Mouse (Mus musculus): Measurements from ENCODE around the gene Ablim1. TPM values are rescaled to one million over a fixed set of nuclear protein-coding genes. Genes with fewer than 3 reads are reported as not detected.

Ablim1 gene
- polyA plus RNA-seq, 1 experiment from 2014 or later, result 29.2 TPM

GRCm38 (mm10) chr19:57352337-57352935 is 37.7 kb upstream of the Ablim1 start:
- WGBS, result 72% methylated on average over 12 of the region's 12 CpGs
- Histone ChIP-seq H3K4me1 (ENCODE audit: control insufficient read depth, insufficient read depth, low read length) (peaks cover 11% of the 10 kb centered on the region; the same call in 1 of the 2 replicates), H3K27ac (ENCODE audit: low read length) (no peak overlapping the region), H3K27me3 (replicated peaks; ENCODE audit: control insufficient read depth, insufficient read depth, low read length) (no peaks in the 10 kb centered on the region), H3K9ac (ENCODE audit: low read depth, low read length) (no peak overlapping the region), H3K4me3 (ENCODE audit: low read length) (no peak overlapping the region), H3K4me2 (ENCODE audit: low read depth, low read length) (no peak overlapping the region), H3K36me3 (ENCODE audit: control insufficient read depth, insufficient read depth, low read length) (no peaks in the 10 kb centered on the region), H3K9me3 (ENCODE audit: control insufficient read depth, low read length) (no peaks in the 10 kb centered on the region)
- ATAC-seq, result no peak

- Histone ChIP-seq H3K36me3 (ENCODE audit: control insufficient read depth, insufficient read depth, low read length) (no peaks in the 10 kb centered on the region), H3K4me3 (ENCODE audit: low read length) (no peak overlapping the region), H3K4me1 (ENCODE audit: control insufficient read depth, insufficient read depth, low read length) (no peaks in the 10 kb centered on the region), H3K9me3 (ENCODE audit: control insufficient read depth, low read length) (no peaks in the 10 kb centered on the region), H3K27me3 (replicated peaks; ENCODE audit: control insufficient read depth, insufficient read depth, low read length) (no peaks in the 10 kb centered on the region), H3K27ac (ENCODE audit: low read length) (no peak overlapping the region), H3K9ac (ENCODE audit: low read depth, low read length) (no peak overlapping the region), H3K4me2 (ENCODE audit: low read depth, low read length) (no peak overlapping the region)
- ATAC-seq, result no peak
These were observed 34.4 kb upstream of the Ablim1 start for GRCm38 (mm10) chr19:57349096-57349495.

- Histone ChIP-seq H3K36me3 (ENCODE audit: control insufficient read depth, insufficient read depth, low read length) (no peaks in the 10 kb centered on the region), H3K4me1 (ENCODE audit: control insufficient read depth, insufficient read depth, low read length) (no peaks in the 10 kb centered on the region), H3K4me2 (ENCODE audit: low read depth, low read length) (no peak overlapping the region), H3K9ac (ENCODE audit: low read depth, low read length) (no peak overlapping the region), H3K27ac (ENCODE audit: low read length) (no peak overlapping the region), H3K9me3 (ENCODE audit: control insufficient read depth, low read length) (no peaks in the 10 kb centered on the region), H3K27me3 (replicated peaks; ENCODE audit: control insufficient read depth, insufficient read depth, low read length) (no peaks in the 10 kb centered on the region), H3K4me3 (ENCODE audit: low read length) (no peak overlapping the region)
- ATAC-seq, result no peak
- 67% methylated on average over 1 of the region's 1 CpGs for WGBS
These were observed 30.0 kb upstream of the Ablim1 start for GRCm38 (mm10) chr19:57344678-57345077.

GRCm38 (mm10) chr19:57343860-57344259 is 29.1 kb upstream of the Ablim1 start:
- Histone ChIP-seq H3K36me3 (ENCODE audit: control insufficient read depth, insufficient read depth, low read length) (no peaks in the 10 kb centered on the region), H3K27ac (ENCODE audit: low read length) (no peak overlapping the region), H3K27me3 (replicated peaks; ENCODE audit: control insufficient read depth, insufficient read depth, low read length) (no peaks in the 10 kb centered on the region), H3K4me2 (ENCODE audit: low read depth, low read length) (no peak overlapping the region), H3K9ac (ENCODE audit: low read depth, low read length) (no peak overlapping the region), H3K9me3 (ENCODE audit: control insufficient read depth, low read length) (no peaks in the 10 kb centered on the region), H3K4me1 (ENCODE audit: control insufficient read depth, insufficient read depth, low read length) (no peaks in the 10 kb centered on the region), H3K4me3 (ENCODE audit: low read length) (no peak overlapping the region)
- ATAC-seq, result no peak
- WGBS, result 70% methylated on average over 5 of the region's 5 CpGs

- WGBS, result 73% methylated on average over 8 of the region's 8 CpGs
- H3K4me1 ChIP-seq (ENCODE audit: control insufficient read depth, insufficient read depth, low read length), result no peaks in the 10 kb centered on the region
These were observed 26.4 kb upstream of the Ablim1 start for GRCm38 (mm10) chr19:57340900-57341742.

GRCm38 (mm10) chr19:57339281-57339864 is 24.7 kb upstream of the Ablim1 start:
- Histone ChIP-seq H3K4me2 (ENCODE audit: low read depth, low read length) (no peak overlapping the region), H3K36me3 (ENCODE audit: control insufficient read depth, insufficient read depth, low read length) (no peaks in the 10 kb centered on the region), H3K4me3 (ENCODE audit: low read length) (no peak overlapping the region), H3K27me3 (replicated peaks; ENCODE audit: control insufficient read depth, insufficient read depth, low read length) (no peaks in the 10 kb centered on the region), H3K4me1 (ENCODE audit: control insufficient read depth, insufficient read depth, low read length) (peaks cover 3% of the 10 kb centered on the region; the same call in 1 of the 2 replicates), H3K27ac (ENCODE audit: low read length) (no peak overlapping the region), H3K9ac (ENCODE audit: low read depth, low read length) (no peak overlapping the region), H3K9me3 (ENCODE audit: control insufficient read depth, low read length) (no peaks in the 10 kb centered on the region)
- no peak for ATAC-seq
- WGBS, result 78% methylated on average over 13 of the region's 13 CpGs

More at GRCm38 (mm10) chr19:57340900-57341742, 26.4 kb upstream of the Ablim1 start:
- Histone ChIP-seq H3K36me3 (ENCODE audit: control insufficient read depth, insufficient read depth, low read length) (no peaks in the 10 kb centered on the region), H3K4me2 (ENCODE audit: low read depth, low read length) (no peak overlapping the region), H3K9me3 (ENCODE audit: control insufficient read depth, low read length) (no peaks in the 10 kb centered on the region), H3K27me3 (replicated peaks; ENCODE audit: control insufficient read depth, insufficient read depth, low read length) (no peaks in the 10 kb centered on the region), H3K9ac (ENCODE audit: low read depth, low read length) (no peak overlapping the region), H3K27ac (ENCODE audit: low read length) (no peak overlapping the region), H3K4me3 (ENCODE audit: low read length) (no peak overlapping the region)
- ATAC-seq, result no peak

- ATAC-seq, result no peak
- H3K4me3 ChIP-seq (ENCODE audit: low read length), result no peak overlapping the region
These were observed 20.4 kb upstream of the Ablim1 start for GRCm38 (mm10) chr19:57335135-57335534.

GRCm38 (mm10) chr19:57333356-57333755 is 18.6 kb upstream of the Ablim1 start:
- WGBS, result 77% methylated on average over 4 of the region's 4 CpGs
- H3K4me1 ChIP-seq (ENCODE audit: control insufficient read depth, insufficient read depth, low read length), result peaks cover 3% of the 10 kb centered on the region; the same call in 1 of the 2 replicates

More at GRCm38 (mm10) chr19:57335135-57335534, 20.4 kb upstream of the Ablim1 start:
- no peaks in the 10 kb centered on the region for H3K36me3 ChIP-seq (ENCODE audit: control insufficient read depth, insufficient read depth, low read length)
- H3K9me3 ChIP-seq (ENCODE audit: control insufficient read depth, low read length), result no peaks in the 10 kb centered on the region
- WGBS, result 52% methylated on average over 8 of the region's 8 CpGs
- peaks cover 3% of the 10 kb centered on the region; the same call in 1 of the 2 replicates for H3K4me1 ChIP-seq (ENCODE audit: control insufficient read depth, insufficient read depth, low read length)
- no peak overlapping the region for H3K27ac ChIP-seq (ENCODE audit: low read length)
- no peak overlapping the region for H3K9ac ChIP-seq (ENCODE audit: low read depth, low read length)
- no peak overlapping the region for H3K4me2 ChIP-seq (ENCODE audit: low read depth, low read length)
- H3K27me3 ChIP-seq (replicated peaks; ENCODE audit: control insufficient read depth, insufficient read depth, low read length), result no peaks in the 10 kb centered on the region

GRCm38 (mm10) chr19:57331237-57331636 is 16.5 kb upstream of the Ablim1 start:
- H3K9me3 ChIP-seq (ENCODE audit: control insufficient read depth, low read length), result no peaks in the 10 kb centered on the region
- no peak for ATAC-seq
- H3K4me1 ChIP-seq (ENCODE audit: control insufficient read depth, insufficient read depth, low read length), result peaks cover 3% of the 10 kb centered on the region; the same call in 1 of the 2 replicates
- no peaks in the 10 kb centered on the region for H3K27me3 ChIP-seq (replicated peaks; ENCODE audit: control insufficient read depth, insufficient read depth, low read length)
- H3K27ac ChIP-seq (ENCODE audit: low read length), result no peak overlapping the region
- H3K4me3 ChIP-seq (ENCODE audit: low read length), result no peak overlapping the region
- 84% methylated on average over 6 of the region's 6 CpGs for WGBS
- no peak overlapping the region for H3K9ac ChIP-seq (ENCODE audit: low read depth, low read length)
- no peaks in the 10 kb centered on the region for H3K36me3 ChIP-seq (ENCODE audit: control insufficient read depth, insufficient read depth, low read length)
- no peak overlapping the region for H3K4me2 ChIP-seq (ENCODE audit: low read depth, low read length)

More at GRCm38 (mm10) chr19:57333356-57333755, 18.6 kb upstream of the Ablim1 start:
- no peak for ATAC-seq
- Histone ChIP-seq H3K27ac (ENCODE audit: low read length) (no peak overlapping the region), H3K9ac (ENCODE audit: low read depth, low read length) (no peak overlapping the region), H3K9me3 (ENCODE audit: control insufficient read depth, low read length) (no peaks in the 10 kb centered on the region), H3K4me2 (ENCODE audit: low read depth, low read length) (no peak overlapping the region), H3K27me3 (replicated peaks; ENCODE audit: control insufficient read depth, insufficient read depth, low read length) (no peaks in the 10 kb centered on the region), H3K36me3 (ENCODE audit: control insufficient read depth, insufficient read depth, low read length) (no peaks in the 10 kb centered on the region), H3K4me3 (ENCODE audit: low read length) (no peak overlapping the region)

All from intestine, embryonic 16.5 days (tissue).